Mouse (Mus musculus) C2C12 (cell line): ENCODE results near the gene Ssc4d. TPM values are rescaled to one million over a fixed set of nuclear protein-coding genes. Genes with fewer than 3 reads are reported as not detected.

Experiments
- H3K27me3 ChIP-seq: one replicate; pipeline ENCODE4 v1.6.1; 2011; ENCODE audit not compliant: control insufficient read depth, insufficient read depth, insufficient read length
- H3K36me3 ChIP-seq: one replicate; pipeline ENCODE4 v1.6.1; 2011; ENCODE audit not compliant: control insufficient read depth, insufficient read depth
- H3K4me3 ChIP-seq: one replicate; pipeline ENCODE4 v1.5.1; 2011; ENCODE audit warnings: mild to moderate bottlenecking, control low read depth; ENCODE audit not compliant: poor library complexity, insufficient read depth, severe bottlenecking
- H3K79me2 ChIP-seq: one replicate; pipeline ENCODE4 v1.6.1; 2011; ENCODE audit not compliant: control insufficient read depth, insufficient read depth
- H3K79me3 ChIP-seq: one replicate; pipeline ENCODE4 v1.6.1; 2011; ENCODE audit warnings: low read depth, control low read depth
- H3ac ChIP-seq: one replicate; pipeline ENCODE3; 2011; ENCODE audit warnings: low read depth; ENCODE audit not compliant: control insufficient read depth, insufficient read length
- CEBPB ChIP-seq: IDR thresholded peaks from one replicate; pipeline ENCODE4 v1.6.1; 2011; ENCODE audit warnings: low read depth, mild to moderate bottlenecking, control low read depth, moderate library complexity
- CTCF ChIP-seq: IDR thresholded peaks from one replicate; pipeline ENCODE4 v1.5.1; 2011; ENCODE audit not compliant: control insufficient read depth, insufficient read depth, insufficient read length
- FOSL1 ChIP-seq: IDR thresholded peaks from one replicate; pipeline ENCODE4 v1.8.0; 2011; ENCODE audit warnings: mild to moderate bottlenecking, low read length; ENCODE audit not compliant: poor library complexity, insufficient read depth, severe bottlenecking
- MAX ChIP-seq: IDR thresholded peaks from one replicate; pipeline ENCODE4 v1.6.1; 2011; ENCODE audit warnings: mild to moderate bottlenecking, control low read depth
- MYOD1 ChIP-seq: IDR thresholded peaks from one replicate; pipeline ENCODE4 v1.6.1; 2011; ENCODE audit warnings: low read depth; ENCODE audit not compliant: control insufficient read depth, insufficient read length
- MYOG ChIP-seq: IDR thresholded peaks from one replicate; pipeline ENCODE4 v1.6.1; 2011; ENCODE audit not compliant: control insufficient read depth, insufficient read length; ENCODE audit errors: extremely low read depth
- USF1 ChIP-seq: IDR thresholded peaks from one replicate; pipeline ENCODE4 v1.6.1; 2011; ENCODE audit warnings: low read depth, mild to moderate bottlenecking, control low read depth, moderate library complexity
- polyA plus RNA-seq: library from polyadenylated mRNA; unstranded; fragments of >200 nt; fragmentation: generic; extraction: Trizol; gene quantifications from one replicate; pipeline ENCODE4 v1.2.1, GENCODE M21; 2012; ENCODE audit warnings: missing spikeins

Ssc4d gene
- polyA plus RNA-seq, 1 experiment, result 3.6 TPM

GRCm38 (mm10) chr5:135957207-135957974 is 16.9 kb downstream of the Ssc4d start:
- H3K79me3 ChIP-seq, result no peaks in the 10 kb centered on the region
- H3K27me3 ChIP-seq, result no peaks in the 10 kb centered on the region
- H3ac ChIP-seq, result no peak overlapping the region
- H3K36me3 ChIP-seq, result no peaks in the 10 kb centered on the region
- peak; percentile 71 for TF ChIP-seq MAX
- no peak for TF ChIP-seq MYOG
- H3K79me2 ChIP-seq, result peaks cover 10% of the 10 kb centered on the region
- no peak overlapping the region for H3K4me3 ChIP-seq

GRCm38 (mm10) chr5:135956300-135957206 is 17.8 kb downstream of the Ssc4d start:
- no peak for TF ChIP-seq CEBPB
- TF ChIP-seq MAX, result no peak
- no peak for TF ChIP-seq CTCF
- no peak for TF ChIP-seq MYOG
- TF ChIP-seq USF1, result no peak
- TF ChIP-seq MYOD1, result no peak
- no peak for TF ChIP-seq FOSL1
- Histone ChIP-seq H3K79me2 (peaks cover 7% of the 10 kb centered on the region), H3K4me3 (no peak overlapping the region), H3K36me3 (no peaks in the 10 kb centered on the region), H3K27me3 (no peaks in the 10 kb centered on the region), H3K79me3 (no peaks in the 10 kb centered on the region), H3ac (no peak overlapping the region)

- TF ChIP-seq USF1, result no peak
- no peak for TF ChIP-seq CTCF
- TF ChIP-seq MYOG, result no peak
- TF ChIP-seq CEBPB, result no peak
- TF ChIP-seq MAX, result no peak
- no peak for TF ChIP-seq FOSL1
- TF ChIP-seq MYOD1, result no peak
- Histone ChIP-seq H3K4me3 (no peak overlapping the region), H3K27me3 (no peaks in the 10 kb centered on the region), H3K79me2 (no peaks in the 10 kb centered on the region), H3ac (no peak overlapping the region), H3K36me3 (no peaks in the 10 kb centered on the region), H3K79me3 (no peaks in the 10 kb centered on the region)
Observed at GRCm38 (mm10) chr5:135952830-135953229, 21.5 kb downstream of the Ssc4d start.

- no peaks in the 10 kb centered on the region for H3K79me3 ChIP-seq
- H3K4me3 ChIP-seq, result no peak overlapping the region
- no peak overlapping the region for H3ac ChIP-seq
- no peaks in the 10 kb centered on the region for H3K36me3 ChIP-seq
- H3K79me2 ChIP-seq, result no peaks in the 10 kb centered on the region
- H3K27me3 ChIP-seq, result no peaks in the 10 kb centered on the region
- TF ChIP-seq CTCF (no peak), CEBPB (no peak), FOSL1 (no peak)
Observed at GRCm38 (mm10) chr5:135951660-135952059, 22.7 kb downstream of the Ssc4d start.

GRCm38 (mm10) chr5:135950710-135951412 is 23.5 kb downstream of the Ssc4d start:
- H3K36me3 ChIP-seq, result no peaks in the 10 kb centered on the region
- H3K79me3 ChIP-seq, result no peaks in the 10 kb centered on the region
- no peak overlapping the region for H3K4me3 ChIP-seq
- H3ac ChIP-seq, result no peak overlapping the region
- H3K27me3 ChIP-seq, result no peaks in the 10 kb centered on the region
- no peaks in the 10 kb centered on the region for H3K79me2 ChIP-seq
- TF ChIP-seq USF1 (no peak), FOSL1 (no peak), MAX (no peak), MYOD1 (no peak), CEBPB (no peak), CTCF (no peak), MYOG (no peak)

- no peak overlapping the region for H3ac ChIP-seq
- H3K4me3 ChIP-seq, result no peak overlapping the region
- H3K79me3 ChIP-seq, result no peaks in the 10 kb centered on the region
- no peaks in the 10 kb centered on the region for H3K27me3 ChIP-seq
- H3K79me2 ChIP-seq, result no peaks in the 10 kb centered on the region
- no peaks in the 10 kb centered on the region for H3K36me3 ChIP-seq
- TF ChIP-seq USF1 (no peak), MAX (no peak), CTCF (no peak), MYOD1 (no peak), CEBPB (no peak), MYOG (no peak), FOSL1 (no peak)
Observed at GRCm38 (mm10) chr5:135946621-135947020, 27.7 kb downstream of the Ssc4d start.
